29 mouse cellular contexts compared by ENCODE assay signal in genomic region chr10:75302536-75302935, GRCm38 (mm10). TPM values are rescaled to one million over a fixed set of nuclear protein-coding genes. Genes with fewer than 3 reads are reported as not detected.
DNase-seq lines count a peak whose midpoint lies in the region; ATAC-seq and TF ChIP-seq lines count a peak whose summit lies in the region.
"Had no signal": no experiment of that assay in that cellular context is flagged by ENCODE, and none has a peak within 500 bp of the region (broad histone marks: within the 10 kb centered on the region; RNA-seq: fewer than 3 reads in every experiment).

No protein-coding gene starts in this region.

- no peak overlapping the region for H3K4me3 ChIP-seq in heart, embryonic 16.5 days (ENCODE audit: low read length)
- no peak overlapping the region for H3K4me3 ChIP-seq in thymus, adult 2 months (ENCODE audit: control insufficient read depth, insufficient read depth, low read length)
- H3K4me3 ChIP-seq: embryonic facial prominence, embryonic 12.5 days; hindbrain, embryonic 10.5 days; intestine, embryonic 15.5 days; neural tube, embryonic 15.5 days had no signal

- no peaks in the 10 kb centered on the region for H3K27me3 ChIP-seq in heart, embryonic 16.5 days (ENCODE audit: control insufficient read depth, insufficient read depth, low read length)
- no peaks in the 10 kb centered on the region for H3K27me3 ChIP-seq in thymus, adult 2 months (ENCODE audit: control insufficient read depth, insufficient read depth, low read length)
- H3K27me3 ChIP-seq: embryonic facial prominence, embryonic 12.5 days; intestine, embryonic 15.5 days; neural tube, embryonic 15.5 days had no signal

- intact Hi-C loops in heart, postnatal 10 days (cut with DNase I) = no loop called here

- no peaks in the 10 kb centered on the region for H3K9me3 ChIP-seq in heart, embryonic 16.5 days (replicated peaks; ENCODE audit: control insufficient read depth, low read length)
- H3K9me3 ChIP-seq: embryonic facial prominence, embryonic 12.5 days; hindbrain, embryonic 10.5 days; intestine, embryonic 15.5 days; neural tube, embryonic 15.5 days had no signal

- H3K36me3 ChIP-seq in heart, embryonic 16.5 days (ENCODE audit: control insufficient read depth, insufficient read depth) = peaks cover 8% of the 10 kb centered on the region
- H3K36me3 ChIP-seq in thymus, adult 2 months (ENCODE audit: control insufficient read depth, insufficient read depth, low read length) = peaks cover 6% of the 10 kb centered on the region

- H3K9ac ChIP-seq in heart, embryonic 16.5 days (ENCODE audit: low read length) = no peak overlapping the region
- H3K9ac ChIP-seq: embryonic facial prominence, embryonic 12.5 days; intestine, embryonic 15.5 days; neural tube, embryonic 15.5 days had no signal

- no peak for ATAC-seq in heart, embryonic 16.5 days (replicated peaks; ENCODE audit: extremely low read depth, insufficient read depth, low FRiP score)
- ATAC-seq: hindbrain, postnatal 0 days; intestine, embryonic 15.5 days; lung, postnatal 0 days had no signal

- TF ChIP-seq POLR2A in thymus, adult 2 months (IDR thresholded peaks at IDR 0.05; ENCODE audit: control insufficient read depth, extremely low read depth, insufficient read depth, low read length, poor library complexity) = no peak

- peaks cover 25% of the 10 kb centered on the region for H3K4me1 ChIP-seq in heart, embryonic 16.5 days (ENCODE audit: control insufficient read depth, insufficient read depth, low read length)
- H3K4me1 ChIP-seq in thymus, adult 2 months (replicated peaks; ENCODE audit: control insufficient read depth, insufficient read depth, low read length) = peaks cover 29% of the 10 kb centered on the region

- peak; percentile 29 to 38 for DNase-seq in cerebellum, postnatal 25 days
- DNase-seq in cerebellum, adult 8-10 months = no peak
- no peak for DNase-seq in heart, postnatal 10 days
- no peak for DNase-seq in thymus, adult 2 months
- no peak for DNase-seq in thymus, postnatal 14 days
- DNase-seq in layer of hippocampus, adult 9-10 months (ENCODE audit: low spot score) = no peak
- DNase-seq: adrenal gland, postnatal 25 days; cerebellum, adult 2 months; embryo, embryonic 11 days; gastrocnemius, postnatal 25 days; heart, adult 18-20 months; heart, postnatal 14 days; kidney, adult 2 months; kidney, postnatal 4 days; layer of hippocampus, postnatal 36 days; left cerebral cortex, postnatal 4 days; lung, adult 18-20 months; midbrain, embryonic 14.5 days; retina, postnatal 1 day; right cerebral cortex, postnatal 14 days; thymus, postnatal 36 days had no signal

- peak overlapping the region; percentile 16; the same call in 1 of the 2 replicates for H3K27ac ChIP-seq in heart, embryonic 16.5 days (ENCODE audit: low read length)
- peak overlapping the region; percentile 39; the same call in 1 of the 2 replicates for H3K27ac ChIP-seq in thymus, adult 2 months (ENCODE audit: control insufficient read depth, insufficient read depth, low read length)
- H3K27ac ChIP-seq: embryonic facial prominence, embryonic 12.5 days; hindbrain, embryonic 10.5 days; hindbrain, postnatal 0 days; intestine, embryonic 15.5 days; neural tube, embryonic 15.5 days had no signal

- 80% methylated on average over 4 of the region's 4 CpGs for WGBS in heart, embryonic 16.5 days
- 80% methylated on average over 4 of the region's 4 CpGs for WGBS in thymus, adult 2 months

- no peak for TF ChIP-seq CTCF in thymus, adult 2 months (IDR thresholded peaks at IDR 0.05; ENCODE audit: borderline replicate concordance, control insufficient read depth, extremely low read depth, insufficient read depth, low read length, poor library complexity)

- no peak overlapping the region for H3K4me2 ChIP-seq in heart, embryonic 16.5 days (ENCODE audit: low read depth, low read length)
- H3K4me2 ChIP-seq: embryonic facial prominence, embryonic 12.5 days; heart, embryonic 11.5 days; intestine, embryonic 15.5 days; neural tube, embryonic 15.5 days had no signal

RNA-seq across cellular contexts. Expression of gene Adora2a, which starts 14.1 kb away (rescaled TPM):
- 8.0 and 8.7 TPM in 2 replicates for polyA plus RNA-seq in heart, embryonic 16.5 days (2015; fragmentation: Nextera tagmentation; extraction: Ambion mirVana)
- total RNA-seq in heart, postnatal 10 days (2021) = 10 to 100 TPM; 18.7 to 18.9 TPM
- 53.4 and 55.4 TPM in 2 replicates for polyA plus RNA-seq in thymus, adult 2 months (2012; rRNA removed)

Comparison
In these comparisons a context has a peak if more than half of its experiments do, and no peak if none do; other contexts are left out.
1. DNase-seq: peak in cerebellum, postnatal 25 days (2 of 2); none in cerebellum, adult 8-10 months (single experiment), heart, postnatal 10 days (0 of 2), thymus, adult 2 months (single experiment), thymus, postnatal 14 days (single experiment) and layer of hippocampus, adult 9-10 months (single experiment).